Mouse (Mus musculus): ENCODE results near the gene Phb2. TPM values are rescaled to one million over a fixed set of nuclear protein-coding genes. Genes with fewer than 3 reads are reported as not detected.

Phb2 gene
- total and polyA plus RNA-seq, 2 experiments from 2014 or later: 200 to 271 TPM

DNA sequence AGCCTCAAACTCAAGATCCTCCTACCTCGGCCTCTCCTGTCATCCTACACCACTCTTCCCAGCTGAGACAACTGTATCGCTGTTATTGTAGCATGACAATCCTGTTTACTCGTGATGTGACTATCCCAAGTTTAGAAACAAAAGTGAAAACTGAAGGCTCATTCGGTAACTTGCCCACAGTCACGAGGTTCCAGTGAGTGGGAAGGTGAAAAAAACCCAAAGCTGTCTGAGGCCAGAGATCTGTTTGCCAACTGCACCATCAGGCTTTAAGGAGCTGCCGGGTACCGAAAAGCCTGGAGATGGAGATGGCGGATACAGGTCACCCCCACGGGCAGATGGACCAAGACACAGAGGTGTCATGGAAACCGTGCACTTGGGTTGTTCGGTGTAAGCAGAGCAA lies 24.9 kb downstream of the Phb2 start:
- no peak overlapping the region for H3K27ac ChIP-seq (ENCODE audit: low read depth, low read length)
- H3K4me3 ChIP-seq (ENCODE audit: low read depth, low read length): no peak overlapping the region
- DNase-seq: no peak
- peaks cover 3% of the 10 kb centered on the region; the same call in 1 of the 2 replicates for H3K36me3 ChIP-seq (ENCODE audit: insufficient read depth)
- WGBS: 94% methylated on average over 11 of the region's 11 CpGs
- no peaks in the 10 kb centered on the region for H3K9me3 ChIP-seq (ENCODE audit: low read length)
- H3K4me1 ChIP-seq (ENCODE audit: insufficient read depth): peaks cover 6% of the 10 kb centered on the region; the same call in 1 of the 2 replicates
- H3K9ac ChIP-seq: no peak overlapping the region
- no peak overlapping the region for H3K4me2 ChIP-seq (ENCODE audit: low read depth)
- no peak for ATAC-seq
- H3K27me3 ChIP-seq (ENCODE audit: insufficient read depth, low read length): no peaks in the 10 kb centered on the region
- TF ChIP-seq CTCF (IDR thresholded peaks at IDR 0.05; ENCODE audit: low read depth): no peak

GRCm38 (mm10) chr6:124738511-124739023 lies 26.4 kb downstream of the Phb2 start, which contains the start of gene Ptpn6:
TSS of gene Ptpn6 (minus strand) at chr6:124738714.
- peaks cover 14% of the 10 kb centered on the region for H3K36me3 ChIP-seq (ENCODE audit: insufficient read depth)
- peaks cover 6% of the 10 kb centered on the region; the same call in 1 of the 2 replicates for H3K4me1 ChIP-seq (ENCODE audit: insufficient read depth)
- 0 out of 2 replicates have a peak within 1 kb of the TSS, but pooled peaks have one; percentile 97 for H3K9ac ChIP-seq
- H3K4me2 ChIP-seq (ENCODE audit: low read depth): peak within 1 kb of the TSS; percentile 83; the same call in 1 of the 2 replicates
- WGBS: 28% methylated on average over 15 of the region's 15 CpGs
- DNase-seq (no peak), ATAC-seq (no peak)
- H3K4me3 ChIP-seq (ENCODE audit: low read depth, low read length): no peak within 1 kb of the TSS
- no peaks in the 10 kb centered on the region for H3K27me3 ChIP-seq (ENCODE audit: insufficient read depth, low read length)
- no peak for TF ChIP-seq CTCF (IDR thresholded peaks at IDR 0.05; ENCODE audit: low read depth)
- no peak within 1 kb of the TSS for H3K27ac ChIP-seq (ENCODE audit: low read depth, low read length)
- no peaks in the 10 kb centered on the region for H3K9me3 ChIP-seq (ENCODE audit: low read length)

DNA sequence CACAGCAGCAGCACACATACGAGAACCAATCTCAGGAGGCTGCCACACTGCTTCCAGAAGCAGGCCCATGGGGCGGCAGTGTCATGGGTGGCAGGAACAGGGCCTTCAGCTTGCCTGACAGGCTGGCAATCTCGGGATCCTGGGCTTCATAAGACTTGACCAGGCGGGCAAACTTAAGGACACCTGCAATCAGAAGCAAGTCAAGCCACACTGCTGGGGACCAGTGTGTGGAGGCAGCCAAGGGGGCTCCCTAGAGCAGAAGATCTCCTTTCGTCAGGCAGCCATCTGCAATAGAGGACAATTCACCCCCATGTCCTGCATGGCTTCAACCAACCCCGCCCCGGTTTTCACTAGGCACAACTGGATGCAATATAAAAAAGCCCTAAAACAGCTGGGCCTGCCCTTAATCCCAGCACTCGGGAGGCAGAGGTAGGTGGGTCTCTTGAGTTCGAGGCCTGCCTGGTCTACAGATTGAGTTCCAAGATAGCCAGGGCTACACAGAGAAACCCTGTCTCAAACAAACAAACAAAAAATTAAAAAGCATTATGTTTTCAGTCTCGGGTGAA lies 27.2 kb downstream of the Phb2 start:
- H3K27me3 ChIP-seq (ENCODE audit: insufficient read depth, low read length): no peaks in the 10 kb centered on the region
- H3K4me3 ChIP-seq (ENCODE audit: low read depth, low read length): no peak overlapping the region
- ATAC-seq (no peak), DNase-seq (no peak)
- H3K27ac ChIP-seq (ENCODE audit: low read depth, low read length): no peak overlapping the region
- WGBS: 87% methylated on average over 10 of the region's 10 CpGs
- H3K4me1 ChIP-seq (ENCODE audit: insufficient read depth): peaks cover 6% of the 10 kb centered on the region; the same call in 1 of the 2 replicates
- 0 out of 2 replicates have a peak overlapping the region, but pooled peaks have one; percentile 97 for H3K9ac ChIP-seq
- peak overlapping the region; percentile 83; the same call in 1 of the 2 replicates for H3K4me2 ChIP-seq (ENCODE audit: low read depth)
- H3K36me3 ChIP-seq (ENCODE audit: insufficient read depth): peaks cover 20% of the 10 kb centered on the region
- no peak for TF ChIP-seq CTCF (IDR thresholded peaks at IDR 0.05; ENCODE audit: low read depth)
- no peaks in the 10 kb centered on the region for H3K9me3 ChIP-seq (ENCODE audit: low read length)

DNA sequence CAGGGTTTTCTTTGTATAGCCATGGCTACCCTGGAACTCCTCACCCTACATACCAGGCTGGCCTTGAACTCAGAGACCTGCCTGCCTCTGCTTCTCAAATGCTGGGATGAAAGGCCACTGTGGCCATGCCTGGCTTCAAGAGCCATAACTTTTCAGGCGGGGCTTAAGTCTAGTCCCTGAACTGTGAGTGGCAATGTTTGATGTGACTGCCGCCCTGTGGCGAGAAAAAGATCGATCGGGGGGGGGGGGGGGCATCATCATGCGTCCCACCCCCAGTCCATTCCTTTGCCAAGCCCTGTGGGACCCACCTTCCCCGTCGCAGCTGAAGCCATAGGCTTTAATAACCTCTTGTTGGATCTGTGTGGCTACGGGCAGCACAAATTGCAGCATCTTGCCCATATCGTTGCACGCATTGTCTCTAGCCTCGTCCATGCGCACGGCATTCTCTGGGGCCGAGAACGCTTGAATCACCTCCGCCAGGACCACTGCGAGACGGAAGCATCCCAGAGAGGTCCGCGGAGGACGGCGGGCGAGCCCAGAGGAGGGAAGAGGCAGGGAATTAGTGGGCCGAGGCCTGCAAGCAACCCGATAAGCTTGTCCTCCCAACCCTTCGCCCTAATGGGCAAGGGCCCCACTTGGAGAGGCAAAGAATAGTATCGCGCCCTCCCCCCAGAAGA lies 28.2 kb downstream of the Phb2 start:
- peak; percentile 28 for ATAC-seq
- no peaks in the 10 kb centered on the region for H3K27me3 ChIP-seq (ENCODE audit: insufficient read depth, low read length)
- peak overlapping the region; percentile 83 for H3K4me2 ChIP-seq (ENCODE audit: low read depth)
- H3K4me3 ChIP-seq (ENCODE audit: low read depth, low read length): peak overlapping the region; percentile 69
- peak; percentile 80 for DNase-seq
- TF ChIP-seq CTCF (IDR thresholded peaks at IDR 0.05; ENCODE audit: low read depth): peak; percentile 74
- H3K9me3 ChIP-seq (ENCODE audit: low read length): no peaks in the 10 kb centered on the region
- peak overlapping the region; percentile 100 for H3K27ac ChIP-seq (ENCODE audit: low read depth, low read length)
- under 1% methylated on average over 29 of the region's 29 CpGs for WGBS
- H3K36me3 ChIP-seq (ENCODE audit: insufficient read depth): peaks cover 26% of the 10 kb centered on the region
- H3K9ac ChIP-seq: peak overlapping the region; percentile 97
- peaks cover 6% of the 10 kb centered on the region; the same call in 1 of the 2 replicates for H3K4me1 ChIP-seq (ENCODE audit: insufficient read depth)

- peak; percentile 94 for DNase-seq
- Histone ChIP-seq H3K9ac (peak within 1 kb of the TSS; percentile 97), H3K9me3 (ENCODE audit: low read length) (no peaks in the 10 kb centered on the region), H3K4me3 (ENCODE audit: low read depth, low read length) (peak within 1 kb of the TSS; percentile 69), H3K27ac (ENCODE audit: low read depth, low read length) (peak within 1 kb of the TSS; percentile 100), H3K36me3 (ENCODE audit: insufficient read depth) (peaks cover 26% of the 10 kb centered on the region), H3K4me1 (ENCODE audit: insufficient read depth) (peaks cover 6% of the 10 kb centered on the region; the same call in 1 of the 2 replicates), H3K4me2 (ENCODE audit: low read depth) (peak within 1 kb of the TSS; percentile 83), H3K27me3 (ENCODE audit: insufficient read depth, low read length) (no peaks in the 10 kb centered on the region)
- peak; percentile 88 for ATAC-seq
- TF ChIP-seq CTCF (IDR thresholded peaks at IDR 0.05; ENCODE audit: low read depth): peak; percentile 15; the same call in 1 of the 2 replicates
- under 1% methylated on average over 41 of the region's 41 CpGs for WGBS
Measured at GRCm38 (mm10) chr6:124740888-124741761, 29.0 kb downstream of the Phb2 start, which contains the start of gene Grcc10. TSS of gene Grcc10 (minus strand) at chr6:124741374.

DNA sequence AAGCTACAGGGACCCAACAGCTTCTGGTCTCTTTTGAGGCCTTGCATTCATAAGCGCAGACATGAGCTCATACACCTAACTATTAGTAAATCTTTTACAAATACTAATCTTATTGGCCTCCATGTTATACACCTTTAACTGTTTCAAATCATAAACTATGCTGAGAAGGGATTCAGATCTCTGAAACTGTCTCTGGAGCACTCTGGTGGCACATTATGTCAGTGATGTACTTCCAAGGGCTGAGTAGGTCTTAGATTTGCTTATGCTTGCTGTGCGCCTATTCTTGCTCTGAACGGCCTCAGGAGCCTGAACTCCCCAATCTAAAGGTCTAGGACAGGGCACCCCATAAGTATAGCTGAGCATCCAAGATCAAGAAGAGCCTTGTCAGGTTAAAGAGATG lies 29.7 kb downstream of the Phb2 start:
- Histone ChIP-seq H3K4me1 (ENCODE audit: insufficient read depth) (peaks cover 6% of the 10 kb centered on the region; the same call in 1 of the 2 replicates), H3K27me3 (ENCODE audit: insufficient read depth, low read length) (no peaks in the 10 kb centered on the region), H3K9ac (peak overlapping the region; percentile 97), H3K9me3 (ENCODE audit: low read length) (no peaks in the 10 kb centered on the region), H3K36me3 (ENCODE audit: insufficient read depth) (peaks cover 29% of the 10 kb centered on the region), H3K4me3 (ENCODE audit: low read depth, low read length) (peak overlapping the region; percentile 69), H3K27ac (ENCODE audit: low read depth, low read length) (peak overlapping the region; percentile 100), H3K4me2 (ENCODE audit: low read depth) (peak overlapping the region; percentile 83)
- ATAC-seq: no peak
- WGBS: 62% methylated on average over 3 of the region's 3 CpGs
- no peak for TF ChIP-seq CTCF (IDR thresholded peaks at IDR 0.05; ENCODE audit: low read depth)
- peak; percentile 11 for DNase-seq
